Mouse (Mus musculus): ENCODE data around the gene Nmt1. TPM values are rescaled to one million over a fixed set of nuclear protein-coding genes. Genes with fewer than 3 reads are reported as not detected.

Gene Nmt1
- polyA plus RNA-seq, 1 experiment from 2014 or later = 68.5 TPM

DNA sequence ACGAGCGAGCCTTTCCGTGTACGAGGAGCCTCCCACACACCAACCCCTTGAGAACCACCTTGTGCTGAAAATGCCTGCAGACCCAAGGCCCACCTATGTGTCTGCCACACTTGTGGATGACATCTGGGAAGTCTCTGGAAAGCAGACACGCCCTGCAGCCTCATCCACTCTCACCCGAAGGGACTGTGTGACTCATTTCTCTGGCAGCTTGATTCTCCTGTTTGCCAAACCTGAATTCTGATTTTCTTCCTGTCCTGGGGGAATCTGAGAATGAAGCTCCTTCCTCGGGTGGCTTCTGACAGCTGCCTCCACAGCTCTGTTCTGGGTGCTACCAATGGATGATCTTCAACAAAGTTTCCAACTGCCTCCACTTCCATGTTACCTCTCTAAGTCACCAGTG, 31.6 kb upstream of the Nmt1 start:
- Histone ChIP-seq H3K4me3 (no peak overlapping the region), H3K27ac (no peak overlapping the region), H3K4me1 (peaks cover 7% of the 10 kb centered on the region), H3K9me3 (no peaks in the 10 kb centered on the region), H3K36me3 (peaks cover 71% of the 10 kb centered on the region), H3K4me2 (no peak overlapping the region), H3K9ac (0 out of 2 replicates have a peak overlapping the region, but pooled peaks have one; percentile 21), H3K27me3 (peaks cover 13% of the 10 kb centered on the region)
- 78% methylated on average over 7 of the region's 7 CpGs for WGBS
- ATAC-seq (ENCODE audit: insufficient number of reproducible peaks, insufficient read depth, low FRiP score, low TSS enrichment, low read depth) = no peak

DNA sequence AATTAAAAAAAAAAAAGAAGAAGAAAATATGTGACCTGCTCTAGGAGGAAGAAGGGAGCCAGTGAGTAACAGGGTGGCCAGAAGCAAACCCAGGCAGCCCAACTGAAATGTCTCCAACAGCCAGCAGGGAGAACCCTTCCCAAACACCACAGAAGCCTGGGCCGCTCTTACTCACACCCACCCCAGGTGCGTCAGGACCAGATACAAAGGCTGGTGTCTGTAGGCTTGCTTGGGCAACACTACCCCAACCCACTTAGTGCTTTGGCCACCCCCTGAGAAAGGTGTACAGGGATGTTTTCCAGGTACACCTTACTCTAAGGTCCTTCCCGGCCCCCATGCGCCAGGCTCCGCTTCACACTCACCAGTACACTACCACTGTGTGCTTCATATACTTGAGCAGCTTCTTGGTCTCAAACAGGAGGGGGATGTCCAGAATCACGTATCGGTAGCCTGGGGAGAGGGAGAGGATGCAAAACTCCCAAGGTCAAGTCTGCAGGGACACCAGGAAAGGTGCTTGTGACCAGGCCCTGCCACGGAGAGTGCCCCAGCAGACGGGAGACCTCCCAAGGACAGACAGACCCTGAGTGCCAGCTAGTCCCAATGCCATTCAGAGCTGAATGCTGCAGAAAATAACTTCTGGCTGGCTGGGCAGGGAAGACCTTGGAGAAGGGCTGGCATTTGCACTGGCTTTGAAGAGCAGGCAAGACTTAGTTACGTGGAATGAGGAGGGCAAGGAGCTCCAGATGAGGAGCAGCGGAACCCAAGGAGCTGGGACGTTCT, 30.8 kb upstream of the Nmt1 start:
- H3K4me2 ChIP-seq = no peak overlapping the region
- no peak overlapping the region for H3K4me3 ChIP-seq
- peaks cover 71% of the 10 kb centered on the region for H3K36me3 ChIP-seq
- no peaks in the 10 kb centered on the region; the same call in 1 of the 2 replicates for H3K4me1 ChIP-seq
- ATAC-seq (ENCODE audit: insufficient number of reproducible peaks, insufficient read depth, low FRiP score, low TSS enrichment, low read depth) = no peak
- WGBS = 94% methylated on average over 12 of the region's 12 CpGs
- no peak overlapping the region for H3K27ac ChIP-seq
- peaks cover 5% of the 10 kb centered on the region for H3K27me3 ChIP-seq
- no peaks in the 10 kb centered on the region for H3K9me3 ChIP-seq
- no peak overlapping the region for H3K9ac ChIP-seq

DNA sequence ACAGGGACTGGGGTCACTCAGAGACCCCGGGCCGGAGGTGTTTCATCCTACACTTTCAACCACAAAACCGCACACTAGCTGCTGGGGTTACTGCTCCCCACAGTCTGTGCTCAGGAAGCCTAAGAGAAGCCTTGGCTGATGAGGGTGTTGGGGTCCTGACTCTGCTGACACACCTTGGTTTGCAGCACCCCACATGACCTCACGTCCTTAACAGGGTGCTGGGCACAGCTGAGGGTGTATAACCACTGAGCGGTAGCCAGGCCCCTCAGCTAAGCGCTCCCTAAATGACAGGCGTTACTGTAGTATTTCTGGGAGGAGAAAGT, 29.8 kb upstream of the Nmt1 start:
- Histone ChIP-seq H3K27ac (no peak overlapping the region), H3K27me3 (no peaks in the 10 kb centered on the region), H3K9me3 (no peaks in the 10 kb centered on the region), H3K4me3 (no peak overlapping the region), H3K36me3 (peaks cover 71% of the 10 kb centered on the region), H3K9ac (no peak overlapping the region), H3K4me2 (no peak overlapping the region), H3K4me1 (peaks cover 4% of the 10 kb centered on the region; the same call in 1 of the 2 replicates)
- WGBS = 94% methylated on average over 7 of the region's 7 CpGs
- no peak for ATAC-seq (ENCODE audit: insufficient number of reproducible peaks, insufficient read depth, low FRiP score, low TSS enrichment, low read depth)

DNA sequence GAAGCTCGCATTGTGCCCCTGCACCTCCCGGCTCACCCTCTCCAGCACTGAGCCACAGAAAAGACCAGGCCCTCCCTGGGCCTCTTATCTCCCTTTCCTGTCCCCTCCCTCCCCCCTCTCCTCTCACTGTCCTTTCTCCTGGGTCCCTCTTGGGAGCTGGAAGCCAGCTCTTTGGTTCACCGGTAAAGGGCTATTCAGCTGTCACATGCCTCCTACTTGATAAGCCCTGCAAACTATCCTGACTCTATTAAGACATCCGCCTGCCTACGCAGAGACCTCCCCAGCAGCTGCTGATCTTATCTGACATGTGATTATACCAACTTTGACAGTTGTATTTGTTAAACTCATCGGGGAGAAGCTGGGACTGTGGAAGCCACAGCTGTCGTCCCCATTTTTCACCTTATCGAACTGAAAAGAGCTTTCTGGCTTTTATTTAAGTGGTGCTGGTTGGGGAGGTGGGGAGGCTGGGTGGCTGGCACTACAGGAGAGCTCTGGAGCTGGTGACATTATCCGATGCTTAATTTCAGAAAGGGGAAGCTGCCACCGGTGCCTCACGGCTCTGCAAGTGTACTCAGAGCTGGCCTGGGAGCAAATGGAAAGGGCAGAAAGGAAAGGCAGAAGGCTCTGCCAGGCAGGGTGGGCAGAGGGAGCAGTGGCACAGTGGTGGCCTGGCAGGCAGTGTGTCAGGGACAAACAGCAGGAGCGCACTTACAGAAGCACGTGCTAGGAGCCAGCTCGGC, 29.2 kb upstream of the Nmt1 start:
- Histone ChIP-seq H3K36me3 (peaks cover 67% of the 10 kb centered on the region), H3K4me2 (no peak overlapping the region), H3K9ac (no peak overlapping the region), H3K9me3 (no peaks in the 10 kb centered on the region), H3K4me1 (peaks cover 9% of the 10 kb centered on the region; the same call in 1 of the 2 replicates), H3K4me3 (no peak overlapping the region), H3K27ac (no peak overlapping the region), H3K27me3 (no peaks in the 10 kb centered on the region)
- no peak for ATAC-seq (ENCODE audit: insufficient number of reproducible peaks, insufficient read depth, low FRiP score, low TSS enrichment, low read depth)
- 73% methylated on average over 14 of the region's 14 CpGs for WGBS

GRCm38 (mm10) chr11:102999317-102999970, 28.5 kb upstream of the Nmt1 start:
- no peak for ATAC-seq (ENCODE audit: insufficient number of reproducible peaks, insufficient read depth, low FRiP score, low TSS enrichment, low read depth)

GRCm38 (mm10) chr11:103000111-103000510, 27.9 kb upstream of the Nmt1 start:
- Histone ChIP-seq H3K27ac (no peak overlapping the region), H3K27me3 (no peaks in the 10 kb centered on the region), H3K4me2 (no peak overlapping the region), H3K4me1 (peaks cover 12% of the 10 kb centered on the region; the same call in 1 of the 2 replicates), H3K9ac (0 out of 2 replicates have a peak overlapping the region, but pooled peaks have one; percentile 16), H3K4me3 (no peak overlapping the region), H3K36me3 (peaks cover 61% of the 10 kb centered on the region), H3K9me3 (no peaks in the 10 kb centered on the region)
- WGBS = 86% methylated on average over 16 of the region's 16 CpGs
- no peak for ATAC-seq (ENCODE audit: insufficient number of reproducible peaks, insufficient read depth, low FRiP score, low TSS enrichment, low read depth)

More at GRCm38 (mm10) chr11:102999317-102999970, 28.5 kb upstream of the Nmt1 start:
- Histone ChIP-seq H3K27me3 (no peaks in the 10 kb centered on the region), H3K4me3 (no peak overlapping the region), H3K4me1 (peaks cover 9% of the 10 kb centered on the region; the same call in 1 of the 2 replicates), H3K9me3 (no peaks in the 10 kb centered on the region), H3K27ac (no peak overlapping the region), H3K36me3 (peaks cover 63% of the 10 kb centered on the region), H3K4me2 (no peak overlapping the region), H3K9ac (no peak overlapping the region)
- 87% methylated on average over 14 of the region's 14 CpGs for WGBS

- no peak for ATAC-seq (ENCODE audit: insufficient number of reproducible peaks, insufficient read depth, low FRiP score, low TSS enrichment, low read depth)
- Histone ChIP-seq H3K4me2 (no peak overlapping the region), H3K27me3 (no peaks in the 10 kb centered on the region), H3K27ac (no peak overlapping the region), H3K4me1 (peaks cover 15% of the 10 kb centered on the region; the same call in 1 of the 2 replicates), H3K4me3 (no peak overlapping the region), H3K9me3 (no peaks in the 10 kb centered on the region), H3K9ac (no peak overlapping the region), H3K36me3 (peaks cover 52% of the 10 kb centered on the region)
- 66% methylated on average over 5 of the region's 5 CpGs for WGBS
Observed at GRCm38 (mm10) chr11:103001063-103001462, 26.9 kb upstream of the Nmt1 start.

- peaks cover 44% of the 10 kb centered on the region for H3K36me3 ChIP-seq
- no peaks in the 10 kb centered on the region for H3K9me3 ChIP-seq
- no peak overlapping the region for H3K9ac ChIP-seq
- H3K27ac ChIP-seq = peak overlapping the region; percentile 49; the same call in 1 of the 2 replicates
- H3K4me2 ChIP-seq = no peak overlapping the region
- 38% methylated on average over 5 of the region's 5 CpGs for WGBS
- H3K27me3 ChIP-seq = no peaks in the 10 kb centered on the region
- ATAC-seq (ENCODE audit: insufficient number of reproducible peaks, insufficient read depth, low FRiP score, low TSS enrichment, low read depth) = no peak
- H3K4me1 ChIP-seq = peaks cover 20% of the 10 kb centered on the region; the same call in 1 of the 2 replicates
- H3K4me3 ChIP-seq = no peak overlapping the region
Observed at GRCm38 (mm10) chr11:103003210-103003609, 24.8 kb upstream of the Nmt1 start.

GRCm38 (mm10) chr11:103004852-103005251, 23.1 kb upstream of the Nmt1 start:
- Histone ChIP-seq H3K4me2 (no peak overlapping the region), H3K4me1 (peaks cover 25% of the 10 kb centered on the region), H3K4me3 (no peak overlapping the region), H3K9me3 (no peaks in the 10 kb centered on the region), H3K9ac (no peak overlapping the region), H3K27ac (no peak overlapping the region), H3K27me3 (no peaks in the 10 kb centered on the region), H3K36me3 (peaks cover 31% of the 10 kb centered on the region)
- no peak for ATAC-seq (ENCODE audit: insufficient number of reproducible peaks, insufficient read depth, low FRiP score, low TSS enrichment, low read depth)
- WGBS = 85% methylated on average over 1 of the region's 1 CpGs

GRCm38 (mm10) chr11:103005254-103005981, 22.6 kb upstream of the Nmt1 start:
- H3K9me3 ChIP-seq = no peaks in the 10 kb centered on the region
- 84% methylated on average over 11 of the region's 11 CpGs for WGBS
- H3K9ac ChIP-seq = no peak overlapping the region
- H3K27me3 ChIP-seq = no peaks in the 10 kb centered on the region
- H3K4me3 ChIP-seq = no peak overlapping the region
- H3K4me2 ChIP-seq = no peak overlapping the region
- no peak overlapping the region for H3K27ac ChIP-seq
- H3K36me3 ChIP-seq = peaks cover 26% of the 10 kb centered on the region
- H3K4me1 ChIP-seq = peaks cover 25% of the 10 kb centered on the region
- ATAC-seq (ENCODE audit: insufficient number of reproducible peaks, insufficient read depth, low FRiP score, low TSS enrichment, low read depth) = no peak
